Mouse (Mus musculus) hindbrain, postnatal 0 days (tissue): Measurements from ENCODE around the gene Alad. TPM values are rescaled to one million over a fixed set of nuclear protein-coding genes. Genes with fewer than 3 reads are reported as not detected.

Source experiments
- ATAC-seq: fragments of 200-750 bp; cut with Nextera tagmentation; 2 replicates; pipeline ENCODE4 v1.8.0; 2017; ENCODE audit warnings: mild to moderate bottlenecking, moderate TSS enrichment, moderate library complexity
- DNase-seq: peaks from one replicate; pipeline ENCODE4 v3.0.0-alpha.2; 2015; ENCODE audit warnings: low spot score
- H3K27ac ChIP-seq: fragments of 300-500 bp; sonication (generic); 2 replicates; pipeline ENCODE4 v1.5.1; 2014; ENCODE audit warnings: mild to moderate bottlenecking
- H3K27me3 ChIP-seq: fragments of 300-500 bp; sonication (generic); 2 replicates; pipeline ENCODE4 v1.6.1; 2014; ENCODE audit warnings: low read length, mixed read lengths; ENCODE audit not compliant: insufficient read depth
- H3K36me3 ChIP-seq: fragments of 300-500 bp; sonication (generic); 2 replicates; pipeline ENCODE4 v1.6.1; 2014; ENCODE audit warnings: low read length, mixed read lengths; ENCODE audit not compliant: insufficient read depth
- H3K4me1 ChIP-seq: fragments of 300-500 bp; sonication (generic); 2 replicates; pipeline ENCODE4 v1.6.1; 2014; ENCODE audit warnings: antibody characterized with exemption, low read length, mixed read lengths; ENCODE audit not compliant: insufficient read depth
- H3K4me2 ChIP-seq: fragments of 300-500 bp; sonication (generic); 2 replicates; pipeline ENCODE4 v1.6.1; 2014; ENCODE audit warnings: low read depth, mild to moderate bottlenecking, low read length, moderate library complexity, mixed read lengths
- H3K4me3 ChIP-seq: fragments of 300-500 bp; sonication (generic); 2 replicates; pipeline ENCODE4 v1.5.1; 2014; ENCODE audit warnings: low read length
- H3K9ac ChIP-seq: fragments of 300-500 bp; sonication (generic); replicated peaks from 2 replicates; pipeline ENCODE4 v1.6.1; 2014; ENCODE audit warnings: mild to moderate bottlenecking, low read length, moderate library complexity, mixed read lengths
- H3K9me3 ChIP-seq: fragments of 300-500 bp; sonication (generic); 2 replicates; pipeline ENCODE4 v1.6.1; 2016; ENCODE audit warnings: low read length, mixed read lengths
- CTCF ChIP-seq: IDR thresholded peaks from 2 replicates; pipeline ENCODE4 v1.5.1; 2016; ENCODE audit warnings: antibody characterized with exemption, control low read depth, low read depth
- WGBS: fragments of 180-500 bp; shearing (Covaris S2); extraction: QIAGEN DNeasy Blood & Tissue Kit; methylation state at CpG from one replicate; pipeline ENCODE4 v1.1.7; 2014; 5-methylcytosine and 5-hydroxymethylcytosine counted together
- polyA plus RNA-seq: library from polyadenylated mRNA; unstranded; fragments of >200 nt; fragmentation: Nextera tagmentation; extraction: Ambion mirVana; gene quantifications from 2 replicates; pipeline ENCODE4 v1.2.1, GENCODE M21; 2015
- total RNA-seq: library from RNA; depleted of rRNA; stranded (reverse); fragments of >200 nt; gene quantifications from 2 replicates; pipeline ENCODE4 v1.2.3, GENCODE M21; 2014; rRNA removed

Alad gene
- total and polyA plus RNA-seq, 2 experiments from 2014 or later, result 50.9 to 70.5 TPM

DNA sequence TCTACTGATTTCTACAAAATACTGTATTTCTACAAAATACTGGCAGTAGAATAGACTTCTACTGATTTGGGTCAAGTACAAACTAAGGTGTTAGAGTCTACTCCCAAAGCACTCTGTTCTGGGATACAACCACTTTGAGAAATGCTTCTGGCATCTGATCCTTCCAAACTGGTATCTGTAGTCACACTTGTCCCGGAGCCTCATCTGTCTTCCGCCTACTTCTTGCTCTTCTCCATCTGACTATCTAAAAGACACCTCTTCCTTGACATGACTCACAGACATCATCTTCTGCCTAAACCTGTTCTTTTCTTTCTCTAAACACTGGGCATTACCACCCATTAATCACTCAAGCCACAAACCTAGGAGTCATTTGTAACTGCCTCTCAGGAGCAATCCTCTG, 47.6 kb downstream of the Alad start:
- ATAC-seq (no peak), DNase-seq (no peak)
- TF ChIP-seq CTCF, result no peak
- Histone ChIP-seq H3K27me3 (no peaks in the 10 kb centered on the region), H3K9me3 (no peaks in the 10 kb centered on the region), H3K4me3 (no peak overlapping the region), H3K4me1 (no peaks in the 10 kb centered on the region), H3K4me2 (no peak overlapping the region), H3K9ac (no peak overlapping the region), H3K36me3 (no peaks in the 10 kb centered on the region), H3K27ac (no peak overlapping the region)
- WGBS, result 91% methylated on average over 2 of the region's 2 CpGs

DNA sequence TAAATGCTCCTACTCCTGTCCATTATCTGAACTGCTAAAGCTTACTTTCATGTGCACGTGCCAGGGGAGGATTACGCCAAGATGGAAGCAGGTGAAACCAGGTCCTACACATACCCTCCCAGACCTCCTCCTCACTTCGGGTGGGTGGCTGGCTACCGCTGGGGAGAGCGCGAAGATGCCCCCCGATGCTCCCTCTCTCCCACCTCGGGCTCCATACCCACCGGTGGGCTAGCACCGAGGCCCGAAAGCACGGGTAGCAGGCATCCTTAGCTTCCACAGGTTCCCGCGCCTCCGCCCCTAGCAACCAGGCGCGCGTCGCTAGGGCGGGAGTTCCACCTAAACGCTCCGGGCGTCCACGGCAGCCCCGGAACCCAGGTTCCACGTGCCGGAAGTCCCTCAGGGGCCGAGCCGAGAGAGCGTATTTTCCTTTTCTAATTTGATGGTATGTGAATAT, 49.1 kb downstream of the Alad start, which contains the start of gene Wdr31:
Gene Wdr31 (minus strand): TSS at position 299 of the 454 bp plus-strand sequence.
- Histone ChIP-seq H3K9ac (peak within 1 kb of the TSS; percentile 49), H3K27me3 (no peaks in the 10 kb centered on the region), H3K36me3 (no peaks in the 10 kb centered on the region), H3K27ac (peak within 1 kb of the TSS; percentile 59), H3K9me3 (no peaks in the 10 kb centered on the region), H3K4me1 (no peaks in the 10 kb centered on the region), H3K4me2 (peak within 1 kb of the TSS; percentile 71), H3K4me3 (peak within 1 kb of the TSS; percentile 55)
- peak; percentile 97 for ATAC-seq
- under 1% methylated on average over 30 of the region's 30 CpGs for WGBS
- DNase-seq, result peak; percentile 89
- TF ChIP-seq CTCF, result no peak

DNA sequence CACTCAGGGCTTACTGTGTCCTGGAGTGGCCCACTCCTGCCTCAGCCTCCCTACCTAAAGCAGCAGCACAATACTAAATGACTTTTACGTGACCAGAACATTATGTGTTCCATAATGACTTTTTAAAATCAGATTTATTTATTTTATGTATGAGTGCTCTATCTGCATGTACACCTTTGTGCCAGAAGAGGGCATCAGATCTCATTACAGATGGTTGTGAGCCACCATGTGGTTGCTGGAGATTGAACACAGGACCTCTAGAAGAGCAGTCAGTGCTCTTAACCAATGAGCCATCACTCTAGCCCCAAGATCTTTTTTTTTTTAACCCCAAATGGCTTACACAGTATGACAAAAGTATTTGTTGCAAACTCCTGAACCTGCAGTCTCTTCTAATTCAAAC, 51.6 kb downstream of the Alad start:
- WGBS, result 89% methylated on average over 1 of the region's 1 CpGs
- ATAC-seq, result no peak
- Histone ChIP-seq H3K9ac (no peak overlapping the region), H3K4me2 (no peak overlapping the region), H3K36me3 (peaks cover 1% of the 10 kb centered on the region; the same call in 1 of the 2 replicates), H3K9me3 (no peaks in the 10 kb centered on the region), H3K27me3 (no peaks in the 10 kb centered on the region), H3K4me3 (no peak overlapping the region), H3K27ac (no peak overlapping the region), H3K4me1 (no peaks in the 10 kb centered on the region)
- DNase-seq, result no peak
- peak; percentile 33 for TF ChIP-seq CTCF

DNA sequence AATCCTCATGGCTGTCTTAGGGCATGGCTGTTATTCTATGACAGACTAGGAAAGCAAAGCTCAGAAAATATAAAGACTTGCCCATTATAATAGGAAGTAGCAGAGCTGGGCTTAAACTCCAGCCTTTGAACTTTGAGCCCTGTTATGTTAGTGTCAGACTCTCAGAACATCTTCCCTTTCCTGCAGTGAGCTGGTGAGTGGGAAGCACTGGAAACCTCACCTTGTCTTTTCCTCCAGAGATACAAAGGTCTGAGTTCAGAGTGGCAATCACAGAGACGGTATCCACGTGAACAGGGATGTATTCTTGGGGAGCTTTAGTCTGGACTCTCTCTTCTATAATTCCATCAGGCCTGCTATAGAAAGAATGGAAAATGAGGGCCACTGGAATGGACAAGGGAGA, 56.6 kb downstream of the Alad start:
- no peaks in the 10 kb centered on the region for H3K9me3 ChIP-seq
- H3K27me3 ChIP-seq, result no peaks in the 10 kb centered on the region
- no peak overlapping the region for H3K4me3 ChIP-seq
- no peak for TF ChIP-seq CTCF
- ATAC-seq, result no peak
- no peak overlapping the region for H3K9ac ChIP-seq
- DNase-seq, result no peak
- 77% methylated on average over 2 of the region's 2 CpGs for WGBS
- no peak overlapping the region for H3K27ac ChIP-seq
- no peak overlapping the region for H3K4me2 ChIP-seq
- peaks cover 8% of the 10 kb centered on the region; the same call in 1 of the 2 replicates for H3K36me3 ChIP-seq
- H3K4me1 ChIP-seq, result no peaks in the 10 kb centered on the region

DNA sequence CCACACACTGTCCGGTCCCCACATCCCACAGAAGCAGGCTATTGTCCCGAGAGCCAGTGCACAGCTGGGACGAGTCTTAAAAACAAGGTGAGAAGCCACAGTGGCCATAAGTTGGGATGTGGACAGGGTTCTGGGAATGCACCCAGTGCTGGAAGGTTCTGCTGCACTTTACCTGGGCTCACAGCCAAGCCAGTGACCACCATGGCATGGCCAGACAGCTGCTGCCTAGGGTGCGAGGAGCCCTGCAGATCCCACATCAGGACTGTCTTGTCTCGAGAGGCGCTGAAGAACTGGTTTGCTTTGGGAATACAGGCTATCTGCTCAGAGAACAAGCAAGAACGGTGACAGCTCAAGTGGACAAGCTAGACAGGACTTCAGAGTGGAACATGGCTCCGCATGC, 59.4 kb downstream of the Alad start:
- DNase-seq (no peak), ATAC-seq (no peak)
- whole genome bisulfite sequencing, result 92% methylated on average over 8 of the region's 8 CpGs
- no peak overlapping the region for H3K4me2 ChIP-seq
- no peak overlapping the region for H3K4me3 ChIP-seq
- no peaks in the 10 kb centered on the region for H3K27me3 ChIP-seq
- no peak for TF ChIP-seq CTCF
- no peaks in the 10 kb centered on the region for H3K4me1 ChIP-seq
- H3K9me3 ChIP-seq, result no peaks in the 10 kb centered on the region
- H3K9ac ChIP-seq, result no peak overlapping the region
- peaks cover 8% of the 10 kb centered on the region; the same call in 1 of the 2 replicates for H3K36me3 ChIP-seq
- H3K27ac ChIP-seq, result no peak overlapping the region

Other genes starting within 250 kb of the Alad start
- gene Fkbp15, start 159.4 kb downstream of the Alad start, total RNA-seq, result 38.3 and 43.0 TPM in 2 replicates
- 22.6 and 23.7 TPM in 2 replicates for gene Fkbp15, start 159.4 kb downstream of the Alad start, polyA plus RNA-seq
- 17.3 and 20.8 TPM in 2 replicates for gene Slc31a1, start 159.2 kb downstream of the Alad start, total RNA-seq
- gene Slc31a1, start 159.2 kb downstream of the Alad start, polyA plus RNA-seq, result 45.3 and 46.3 TPM in 2 replicates
- 24.7 and 30.1 TPM in 2 replicates for gene Cdc26, start 111.3 kb downstream of the Alad start, total RNA-seq
- 75.2 and 78.3 TPM in 2 replicates for gene Cdc26, start 111.3 kb downstream of the Alad start, polyA plus RNA-seq
- gene Prpf4, start 111.1 kb downstream of the Alad start, total RNA-seq, result 14.3 and 19.6 TPM in 2 replicates
- 12.2 and 13.8 TPM in 2 replicates for gene Prpf4, start 111.1 kb downstream of the Alad start, polyA plus RNA-seq
- 0.93 and 3.4 TPM in 2 replicates for gene Rnf183, start 84.7 kb downstream of the Alad start, total RNA-seq
- gene Rnf183, start 84.7 kb downstream of the Alad start, polyA plus RNA-seq, result 0.14 TPM in 1 of 2 replicates, not detected in the other
- gene Wdr31, start 49.0 kb downstream of the Alad start, total RNA-seq, result 3.5 and 4.3 TPM in 2 replicates
- gene Wdr31, start 49.0 kb downstream of the Alad start, polyA plus RNA-seq, result 16.4 and 17.6 TPM in 2 replicates
- 0.37 and 2.0 TPM in 2 replicates for gene Bspry, start 39.9 kb downstream of the Alad start, total RNA-seq
- gene Bspry, start 39.9 kb downstream of the Alad start, polyA plus RNA-seq, result 0.95 and 0.96 TPM in 2 replicates
- gene Hdhd3, start 16.5 kb downstream of the Alad start, total RNA-seq, result 4.1 and 5.1 TPM in 2 replicates
- gene Hdhd3, start 16.5 kb downstream of the Alad start, polyA plus RNA-seq, result 5.8 and 6.8 TPM in 2 replicates
- gene Pole3, start 5.2 kb upstream of the Alad start, total RNA-seq, result 19.0 and 25.1 TPM in 2 replicates
- 66.5 and 70.0 TPM in 2 replicates for gene Pole3, start 5.2 kb upstream of the Alad start, polyA plus RNA-seq
- 1.0 TPM in 1 of 2 replicates, not detected in the other for gene 4933430I17Rik, start 5.5 kb upstream of the Alad start, total RNA-seq
- 0.74 and 0.83 TPM in 2 replicates for gene 4933430I17Rik, start 5.5 kb upstream of the Alad start, polyA plus RNA-seq
- 71.0 and 71.9 TPM in 2 replicates for gene Rgs3, start 39.9 kb upstream of the Alad start, total RNA-seq
- 44.3 and 44.6 TPM in 2 replicates for gene Rgs3, start 39.9 kb upstream of the Alad start, polyA plus RNA-seq